In the genomic region with DNA sequence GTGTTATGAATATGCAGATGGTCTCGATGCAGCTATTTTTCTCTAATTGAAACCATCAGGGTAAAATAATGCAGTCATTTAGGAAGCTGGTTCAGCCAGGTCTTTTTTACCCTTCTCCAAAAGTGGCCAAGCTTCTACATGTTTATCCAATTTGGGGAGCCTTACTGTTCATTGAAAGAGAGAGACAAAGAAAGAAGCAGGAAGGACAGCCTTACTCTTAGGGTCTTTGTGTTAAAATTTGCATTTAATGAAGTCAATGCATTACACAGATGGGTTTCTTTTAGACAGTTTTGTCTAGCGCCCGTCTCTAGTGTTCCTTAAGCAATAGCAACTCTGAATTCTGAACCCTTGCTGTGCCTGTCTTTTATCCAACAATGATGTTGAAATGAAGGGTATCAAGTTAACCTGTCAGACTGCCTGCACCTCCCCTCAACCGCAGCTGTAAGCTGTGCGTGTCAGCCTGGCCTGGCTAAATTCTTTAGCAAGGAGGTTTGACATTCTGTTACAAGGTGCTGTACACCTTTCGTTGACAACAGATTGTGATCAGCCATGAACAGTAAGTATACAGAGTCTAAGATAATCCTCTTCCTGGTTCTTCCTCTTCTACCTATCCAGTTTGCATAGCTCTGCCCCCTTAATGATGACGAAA, we compare ENCODE assay signal across 11 mouse cellular contexts.
A peak's percentile ranks its signal among the peaks of the same experiment; 100 is the strongest.
DNase-seq lines count a peak whose midpoint lies in the region; ATAC-seq and TF ChIP-seq lines count a peak whose summit lies in the region.
"Had no signal": no experiment of that assay in that cellular context is flagged by ENCODE, and none has a peak within 500 bp of the region (broad histone marks: within the 10 kb centered on the region; RNA-seq: fewer than 3 reads in every experiment).

No protein-coding gene starts in this region.

- H3K9me3 ChIP-seq in neural tube, embryonic 11.5 days (ENCODE audit: control insufficient read depth, low read length) = no peaks in the 10 kb centered on the region
- no peaks in the 10 kb centered on the region for H3K9me3 ChIP-seq in neural tube, embryonic 15.5 days (replicated peaks)
- H3K9me3 ChIP-seq in hindbrain, embryonic 15.5 days = no peaks in the 10 kb centered on the region
- H3K9me3 ChIP-seq: limb, embryonic 15.5 days had no signal

- no peak for TF ChIP-seq CTCF in embryonic fibroblast, embryonic 13.5 days (IDR thresholded peaks at IDR 0.05; ENCODE audit: borderline replicate concordance, insufficient read depth, low read length)

- DNase-seq in neural tube, embryonic 11.5 days (ENCODE audit: low spot score) = no peak
- no peak for DNase-seq in kidney, postnatal 36 days
- DNase-seq in kidney, postnatal 10 days = no peak
- no peak for DNase-seq in Muller cell, postnatal 12 days (ENCODE audit: inconsistent ontology term)
- DNase-seq: cerebellum, adult 9-10 months; kidney, adult 8-10 months had no signal

- no peak overlapping the region for H3K4me3 ChIP-seq in neural tube, embryonic 11.5 days (ENCODE audit: low read depth, low read length)
- no peak overlapping the region for H3K4me3 ChIP-seq in neural tube, embryonic 15.5 days (replicated peaks)
- no peak overlapping the region for H3K4me3 ChIP-seq in embryonic fibroblast, embryonic 13.5 days (ENCODE audit: insufficient read depth, low read length)
- no peak overlapping the region for H3K4me3 ChIP-seq in hindbrain, embryonic 15.5 days
- H3K4me3 ChIP-seq: limb, embryonic 15.5 days had no signal

- TF ChIP-seq POLR2A in embryonic fibroblast, embryonic 13.5 days (IDR thresholded peaks at IDR 0.05; ENCODE audit: low read depth, low read length) = no peak

- H3K9ac ChIP-seq in neural tube, embryonic 11.5 days (ENCODE audit: low read length) = no peak overlapping the region
- no peak overlapping the region for H3K9ac ChIP-seq in neural tube, embryonic 15.5 days (replicated peaks)
- H3K9ac ChIP-seq in hindbrain, embryonic 15.5 days = no peak overlapping the region
- H3K9ac ChIP-seq: limb, embryonic 15.5 days had no signal

- H3K4me1 ChIP-seq in neural tube, embryonic 11.5 days (ENCODE audit: control insufficient read depth, insufficient read depth, low read length) = no peaks in the 10 kb centered on the region
- peaks cover 7% of the 10 kb centered on the region; the same call in 1 of the 2 replicates for H3K4me1 ChIP-seq in neural tube, embryonic 15.5 days
- H3K4me1 ChIP-seq in embryonic fibroblast, embryonic 13.5 days (ENCODE audit: control insufficient read depth, insufficient read depth, low read length) = no peaks in the 10 kb centered on the region
- peaks cover 6% of the 10 kb centered on the region for H3K4me1 ChIP-seq in hindbrain, embryonic 15.5 days (replicated peaks)

- H3K36me3 ChIP-seq in neural tube, embryonic 11.5 days (ENCODE audit: control insufficient read depth, insufficient read depth, low read length) = no peaks in the 10 kb centered on the region
- H3K36me3 ChIP-seq in neural tube, embryonic 15.5 days = no peaks in the 10 kb centered on the region
- H3K36me3 ChIP-seq in hindbrain, embryonic 15.5 days = no peaks in the 10 kb centered on the region
- H3K36me3 ChIP-seq: limb, embryonic 15.5 days had no signal

- no peaks in the 10 kb centered on the region for H3K27me3 ChIP-seq in neural tube, embryonic 11.5 days (ENCODE audit: control insufficient read depth, insufficient read depth, low read length)
- H3K27me3 ChIP-seq in neural tube, embryonic 15.5 days (replicated peaks) = no peaks in the 10 kb centered on the region
- H3K27me3 ChIP-seq in hindbrain, embryonic 15.5 days = no peaks in the 10 kb centered on the region
- H3K27me3 ChIP-seq: limb, embryonic 15.5 days had no signal

- 57% methylated on average over 7 of the region's 7 CpGs for WGBS in neural tube, embryonic 11.5 days
- whole genome bisulfite sequencing in neural tube, embryonic 15.5 days = 43% methylated on average over 7 of the region's 7 CpGs
- 34% methylated on average over 7 of the region's 7 CpGs for WGBS in hindbrain, embryonic 15.5 days

- peak; percentile 23; the same call in 1 of the 2 replicates for ATAC-seq in neural tube, embryonic 11.5 days (ENCODE audit: insufficient read depth, low FRiP score, low TSS enrichment)
- ATAC-seq in neural tube, embryonic 15.5 days (ENCODE audit: low FRiP score) = no peak
- ATAC-seq in hindbrain, embryonic 15.5 days (ENCODE audit: low FRiP score, low read depth) = peak; percentile 48; the same call in 1 of the 2 replicates

- no peak overlapping the region for H3K4me2 ChIP-seq in neural tube, embryonic 11.5 days (ENCODE audit: low read depth)
- H3K4me2 ChIP-seq in neural tube, embryonic 15.5 days = no peak overlapping the region
- H3K4me2 ChIP-seq in hindbrain, embryonic 15.5 days = no peak overlapping the region
- H3K4me2 ChIP-seq: limb, embryonic 15.5 days had no signal

- no peak overlapping the region for H3K27ac ChIP-seq in neural tube, embryonic 11.5 days (ENCODE audit: low read depth, low read length)
- H3K27ac ChIP-seq in neural tube, embryonic 15.5 days (replicated peaks) = no peak overlapping the region
- H3K27ac ChIP-seq in embryonic fibroblast, embryonic 13.5 days (ENCODE audit: insufficient read depth, low read length) = peak overlapping the region; percentile 55; the same call in 1 of the 2 replicates
- H3K27ac ChIP-seq in hindbrain, embryonic 15.5 days (replicated peaks) = peak overlapping the region; percentile 45; the same call in 1 of the 2 replicates
- H3K27ac ChIP-seq: limb, embryonic 15.5 days; stomach, postnatal 0 days had no signal

Comparison
In these comparisons a context has a peak if more than half of its experiments do, and no peak if none do; other contexts are left out.
1. H3K27ac ChIP-seq: peak in embryonic fibroblast, embryonic 13.5 days (single experiment) and hindbrain, embryonic 15.5 days (single experiment); none in neural tube, embryonic 11.5 days (single experiment) and neural tube, embryonic 15.5 days (single experiment).